Mouse (Mus musculus): ENCODE measurements around the gene Gm15293. TPM values are rescaled to one million over a fixed set of nuclear protein-coding genes. Genes with fewer than 3 reads are reported as not detected.
"Not testable (repeated sequence)": the region's sequence is repeated elsewhere in the genome, so short reads cannot be mapped to it uniquely, and the experiment has no call there.

Gm15293 gene
- not detected in 2 replicates for polyA plus RNA-seq (2016; fragmentation: Nextera tagmentation; extraction: Ambion mirVana)

GRCm38 (mm10) chr8:21201261-21201660 is at the start of gene Gm15293:
TSS of gene Gm15293 (plus strand) at chr8:21201561.
- H3K36me3 ChIP-seq; H3K27ac ChIP-seq; H3K4me3 ChIP-seq; H3K4me2 ChIP-seq (replicated peaks); ATAC-seq (ENCODE audit: low FRiP score); H3K9me3 ChIP-seq (replicated peaks); H3K27me3 ChIP-seq; H3K4me1 ChIP-seq; H3K9ac ChIP-seq: not testable (repeated sequence)
- no CpG with 5 or more reads among the region's 1 CpGs for WGBS

GRCm38 (mm10) chr8:21161977-21162376 is 39.4 kb upstream of the Gm15293 start, which contains the start of gene Defa22:
TSS of gene Defa22 (plus strand) at chr8:21162277.
- not testable (repeated sequence) for H3K27ac ChIP-seq; H3K4me2 ChIP-seq (replicated peaks); H3K9me3 ChIP-seq (replicated peaks); H3K36me3 ChIP-seq; H3K9ac ChIP-seq; ATAC-seq (ENCODE audit: low FRiP score); H3K4me1 ChIP-seq; H3K27me3 ChIP-seq; H3K4me3 ChIP-seq
- WGBS = no CpG with 5 or more reads among the region's 1 CpGs

GRCm38 (mm10) chr8:21191314-21191713 is 10.0 kb upstream of the Gm15293 start, which contains the start of gene Defa31:
TSS of gene Defa31 (plus strand) at chr8:21191614.
- ATAC-seq (ENCODE audit: low FRiP score); H3K4me1 ChIP-seq; H3K36me3 ChIP-seq; H3K9me3 ChIP-seq (replicated peaks); H3K27me3 ChIP-seq; H3K4me3 ChIP-seq; H3K27ac ChIP-seq; H3K4me2 ChIP-seq (replicated peaks); H3K9ac ChIP-seq: not testable (repeated sequence)
- WGBS = no CpG with 5 or more reads among the region's 1 CpGs

Other genes starting within 250 kb of the Gm15293 start
- gene Defa21, start 176.0 kb upstream of the Gm15293 start, polyA plus RNA-seq (2016; fragmentation: Nextera tagmentation; extraction: Ambion mirVana) = not detected in 2 replicates
- gene Defa23, start 146.5 kb upstream of the Gm15293 start, polyA plus RNA-seq (2016; fragmentation: Nextera tagmentation; extraction: Ambion mirVana) = not detected in 2 replicates
- gene Defa35, start 136.5 kb upstream of the Gm15293 start, polyA plus RNA-seq (2016; fragmentation: Nextera tagmentation; extraction: Ambion mirVana) = not detected in 2 replicates
- gene Defa25, start 117.1 kb upstream of the Gm15293 start, polyA plus RNA-seq (2016; fragmentation: Nextera tagmentation; extraction: Ambion mirVana) = not detected in 2 replicates
- not detected in 2 replicates for gene Gm14851, start 105.5 kb upstream of the Gm15293 start, polyA plus RNA-seq (2016; fragmentation: Nextera tagmentation; extraction: Ambion mirVana)
- not detected in 2 replicates for gene Defa30, start 66.9 kb upstream of the Gm15293 start, polyA plus RNA-seq (2016; fragmentation: Nextera tagmentation; extraction: Ambion mirVana)
- gene Defa22, start 39.3 kb upstream of the Gm15293 start, polyA plus RNA-seq (2016; fragmentation: Nextera tagmentation; extraction: Ambion mirVana) = not detected in 2 replicates
- gene Defa31, start 9.9 kb upstream of the Gm15293 start, polyA plus RNA-seq (2016; fragmentation: Nextera tagmentation; extraction: Ambion mirVana) = not detected in 2 replicates
- gene Gm15292, start 48.2 kb downstream of the Gm15293 start, polyA plus RNA-seq (2016; fragmentation: Nextera tagmentation; extraction: Ambion mirVana) = not detected in 2 replicates
- gene Defa27, start 114.0 kb downstream of the Gm15293 start, polyA plus RNA-seq (2016; fragmentation: Nextera tagmentation; extraction: Ambion mirVana) = not detected in 2 replicates
- gene Defa29, start 125.5 kb downstream of the Gm15293 start, polyA plus RNA-seq (2016; fragmentation: Nextera tagmentation; extraction: Ambion mirVana) = not detected in 2 replicates
- gene Defa2, start 177.0 kb downstream of the Gm15293 start, polyA plus RNA-seq (2016; fragmentation: Nextera tagmentation; extraction: Ambion mirVana) = not detected in 2 replicates
- gene Defa33, start 190.2 kb downstream of the Gm15293 start, polyA plus RNA-seq (2016; fragmentation: Nextera tagmentation; extraction: Ambion mirVana) = not detected in 2 replicates
- not detected in 2 replicates for gene Defa36, start 225.8 kb downstream of the Gm15293 start, polyA plus RNA-seq (2016; fragmentation: Nextera tagmentation; extraction: Ambion mirVana)

Measured in hindbrain, embryonic 12.5 days (tissue).